Mouse (Mus musculus): ENCODE data around the gene Gng12. TPM values are rescaled to one million over a fixed set of nuclear protein-coding genes. Genes with fewer than 3 reads are reported as not detected.

The Gng12 gene
- total RNA-seq, 2 experiments from 2014 or later: 55.2 to 59.3 TPM

DNA sequence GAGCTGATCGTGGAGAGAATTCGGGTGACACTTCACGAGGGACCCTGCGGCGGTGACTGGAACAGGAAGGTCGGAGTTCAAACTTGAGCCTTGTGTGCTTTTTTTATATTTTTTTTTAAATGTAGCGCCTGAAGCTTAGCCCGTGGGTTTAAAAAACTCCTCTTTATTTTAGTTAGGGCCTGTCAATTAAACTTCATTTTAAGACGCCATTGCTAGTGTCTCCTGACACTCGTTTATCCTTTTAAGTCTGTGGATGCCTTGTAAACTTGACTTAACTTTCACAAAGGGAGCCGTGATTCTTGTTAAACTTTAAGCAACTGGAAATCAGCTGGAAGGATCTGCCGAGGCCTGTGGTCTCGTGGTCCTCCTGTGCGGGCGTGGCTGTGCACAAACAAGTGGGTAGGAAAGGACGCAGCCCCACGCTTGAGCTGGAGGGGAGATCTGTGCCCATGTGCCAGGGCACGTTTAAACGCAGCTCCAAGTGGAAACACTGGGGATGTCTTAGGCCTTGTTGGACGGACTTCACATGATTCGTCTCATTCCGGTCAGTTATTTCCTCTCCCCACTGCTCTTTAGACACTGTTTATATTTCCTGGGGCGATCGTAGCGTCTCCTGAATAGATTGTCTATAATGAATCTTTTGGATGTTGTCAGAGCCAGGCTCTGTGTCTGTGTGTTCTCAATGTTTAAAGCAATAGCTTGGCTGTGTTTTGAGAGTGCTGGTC is 886 bp downstream of the Gng12 start:
- DNase-seq (ENCODE audit: extremely low spot score in 1 of 2, low spot score in 2 of 2): no peak
- intact Hi-C loops (cut with DNase I): loop anchor here (2.0 to 5.0 kb wide), 2 partner anchors 36 to 140 kb away; partner anchors contain the start of gene Gadd45a
- no peak for TF ChIP-seq CTCF (IDR thresholded peaks at IDR 0.05)
- Histone ChIP-seq H3K27ac (peak overlapping the region; percentile 83), H3K4me3 (peak overlapping the region; percentile 82)

DNA sequence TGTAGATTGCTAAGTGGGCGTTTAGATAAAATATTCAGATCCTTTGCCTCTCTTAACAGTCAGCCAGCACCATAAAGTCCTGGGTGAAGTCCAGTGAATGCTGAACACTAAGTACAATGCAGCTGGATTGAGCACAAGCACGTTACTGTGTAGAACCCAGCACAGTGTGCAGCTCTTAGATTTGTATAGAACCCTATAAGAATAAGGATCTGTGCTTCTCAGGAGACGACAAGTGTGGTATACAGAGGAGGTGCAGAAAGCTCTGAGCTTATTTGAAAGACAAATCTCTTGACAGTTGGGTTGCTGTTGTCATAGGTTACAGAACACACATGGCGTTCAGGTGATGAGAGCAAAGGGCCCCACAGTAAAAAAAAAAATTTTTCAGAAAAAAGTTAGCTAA is 1.8 kb downstream of the Gng12 start:
- no peak for DNase-seq (ENCODE audit: extremely low spot score in 1 of 2, low spot score in 2 of 2)
- H3K4me3 ChIP-seq: peak overlapping the region; percentile 82
- peak overlapping the region; percentile 19; the same call in 1 of the 2 replicates for H3K27ac ChIP-seq
- TF ChIP-seq CTCF (IDR thresholded peaks at IDR 0.05): no peak
- intact Hi-C loops (cut with DNase I): loop anchor here (2.0 to 5.0 kb wide), 2 partner anchors 35 to 139 kb away; partner anchors contain the start of gene Gadd45a

DNA sequence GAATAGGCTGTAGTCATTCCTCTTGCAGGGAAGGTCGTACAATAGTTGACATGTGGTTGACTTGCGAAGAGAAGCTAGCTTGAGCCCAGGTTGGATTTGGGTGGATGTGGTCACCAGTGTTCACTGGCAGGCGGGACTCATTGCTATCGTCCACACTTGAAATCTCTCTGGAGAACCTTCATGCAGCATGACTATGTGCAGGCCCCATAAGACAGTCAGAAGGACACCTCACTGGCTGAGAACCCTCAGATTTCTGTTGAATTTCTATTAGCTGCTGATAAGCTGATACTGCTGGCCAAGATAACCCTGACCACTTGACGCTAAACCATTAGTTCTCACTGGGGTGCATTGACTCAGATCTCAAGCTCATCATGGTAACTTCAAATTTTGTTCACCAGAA is 5.7 kb downstream of the Gng12 start:
- no peak overlapping the region for H3K27ac ChIP-seq
- H3K4me3 ChIP-seq: no peak overlapping the region
- intact Hi-C loops (cut with DNase I): no loop called here
- no peak for TF ChIP-seq CTCF (IDR thresholded peaks at IDR 0.05)
- DNase-seq (ENCODE audit: extremely low spot score in 1 of 2, low spot score in 2 of 2): no peak

DNA sequence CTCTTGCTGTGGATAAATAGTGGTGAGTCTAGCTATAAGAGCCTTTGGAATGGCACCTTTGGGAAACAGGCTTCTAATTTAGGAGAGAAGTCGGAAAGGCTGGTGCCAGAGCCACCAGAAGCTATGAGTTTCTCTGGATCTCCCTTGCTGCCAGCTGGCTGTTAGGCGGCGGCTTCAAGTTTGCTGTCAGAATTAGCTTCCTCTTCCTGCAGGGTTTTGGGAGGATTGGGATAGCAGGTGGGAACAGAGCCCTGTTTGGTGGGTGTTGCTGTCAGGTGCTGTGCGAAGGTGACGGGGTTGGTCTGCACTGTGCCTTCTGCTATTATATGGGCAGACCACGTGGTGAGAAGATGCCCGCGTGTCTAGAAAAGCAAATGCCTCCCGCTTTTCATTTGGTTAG is 7.0 kb downstream of the Gng12 start:
- intact Hi-C loops (cut with DNase I): no loop called here
- H3K4me3 ChIP-seq: no peak overlapping the region
- no peak for TF ChIP-seq CTCF (IDR thresholded peaks at IDR 0.05)
- DNase-seq (ENCODE audit: extremely low spot score in 1 of 2, low spot score in 2 of 2): peak in 1 of 2 experiments; percentile 17
- no peak overlapping the region for H3K27ac ChIP-seq

GRCm38 (mm10) chr6:66903720-66904119 is 7.5 kb downstream of the Gng12 start:
- intact Hi-C loops (cut with DNase I): no loop called here

GRCm38 (mm10) chr6:66906244-66906643 is 10.0 kb downstream of the Gng12 start:
- Histone ChIP-seq H3K27ac (no peak overlapping the region), H3K4me3 (no peak overlapping the region)
- no peak for TF ChIP-seq CTCF (IDR thresholded peaks at IDR 0.05)
- intact Hi-C loops (cut with DNase I): no loop called here
- no peak for DNase-seq (ENCODE audit: extremely low spot score in 1 of 2, low spot score in 2 of 2)

More at GRCm38 (mm10) chr6:66903720-66904119, 7.5 kb downstream of the Gng12 start:
- DNase-seq (ENCODE audit: extremely low spot score in 1 of 2, low spot score in 2 of 2): no peak
- Histone ChIP-seq H3K4me3 (no peak overlapping the region), H3K27ac (no peak overlapping the region)
- no peak for TF ChIP-seq CTCF (IDR thresholded peaks at IDR 0.05)

GRCm38 (mm10) chr6:66908327-66908973 is 12.3 kb downstream of the Gng12 start:
- no peak for TF ChIP-seq CTCF (IDR thresholded peaks at IDR 0.05)
- Histone ChIP-seq H3K27ac (no peak overlapping the region), H3K4me3 (no peak overlapping the region)
- DNase-seq (ENCODE audit: extremely low spot score in 1 of 2, low spot score in 2 of 2): no peak
- intact Hi-C loops (cut with DNase I): no loop called here

- H3K27ac ChIP-seq: no peak overlapping the region
- no peak overlapping the region for H3K4me3 ChIP-seq
- no peak for DNase-seq (ENCODE audit: extremely low spot score in 1 of 2, low spot score in 2 of 2)
- no peak for TF ChIP-seq CTCF (IDR thresholded peaks at IDR 0.05)
- intact Hi-C loops (cut with DNase I): no loop called here
Measured at GRCm38 (mm10) chr6:66910493-66911435, 14.6 kb downstream of the Gng12 start.

DNA sequence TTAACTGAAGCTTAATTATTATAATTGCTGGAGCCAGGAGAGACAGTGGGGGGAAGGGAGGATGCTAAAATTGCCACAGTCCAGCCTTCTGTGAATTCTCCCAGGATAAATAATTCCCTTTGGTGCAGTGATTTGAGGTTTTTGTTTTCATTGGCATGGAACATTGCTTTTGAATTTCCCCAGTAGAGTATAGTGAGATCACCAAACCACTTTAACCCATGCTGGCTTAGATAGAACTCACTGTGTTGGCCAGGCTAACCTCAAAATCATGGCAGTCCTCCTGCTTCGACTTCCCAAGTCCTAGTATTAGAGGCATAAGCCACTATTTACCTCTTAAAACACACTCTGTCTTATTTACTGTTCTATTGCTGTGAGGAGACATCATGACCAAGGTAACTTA is 17.2 kb downstream of the Gng12 start:
- no peak overlapping the region for H3K4me3 ChIP-seq
- intact Hi-C loops (cut with DNase I): no loop called here
- DNase-seq (ENCODE audit: extremely low spot score in 1 of 2, low spot score in 2 of 2): no peak
- no peak overlapping the region for H3K27ac ChIP-seq
- no peak for TF ChIP-seq CTCF (IDR thresholded peaks at IDR 0.05)

DNA sequence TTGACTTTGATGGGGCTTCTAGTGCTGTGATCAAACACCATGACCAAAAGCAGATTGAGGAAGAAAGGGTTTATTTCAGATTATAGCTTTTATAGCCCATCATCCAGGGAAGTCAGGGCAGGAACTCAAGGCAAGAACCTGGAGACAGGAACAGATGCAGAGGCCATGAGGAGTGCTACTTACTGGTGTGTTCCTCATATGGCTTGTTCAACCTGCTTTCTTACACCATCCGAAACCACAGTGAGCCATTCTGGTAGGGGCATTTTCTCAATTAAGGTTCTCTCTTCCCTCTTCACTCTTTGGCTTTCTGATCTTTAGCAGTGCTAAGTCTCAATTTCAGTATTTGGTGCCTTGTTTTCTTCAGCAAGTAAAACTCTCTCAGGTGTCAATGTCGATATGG is 19.4 kb downstream of the Gng12 start:
- intact Hi-C loops (cut with DNase I): no loop called here

GRCm38 (mm10) chr6:66917032-66917431 is 20.8 kb downstream of the Gng12 start:
- intact Hi-C loops (cut with DNase I): no loop called here

More for the DNA sequence above, 19.4 kb downstream of the Gng12 start:
- Histone ChIP-seq H3K4me3 (no peak overlapping the region), H3K27ac (no peak overlapping the region)
- no peak for TF ChIP-seq CTCF (IDR thresholded peaks at IDR 0.05)
- no peak for DNase-seq (ENCODE audit: extremely low spot score in 1 of 2, low spot score in 2 of 2)

More at GRCm38 (mm10) chr6:66917032-66917431, 20.8 kb downstream of the Gng12 start:
- no peak overlapping the region for H3K27ac ChIP-seq
- no peak overlapping the region for H3K4me3 ChIP-seq
- no peak for DNase-seq (ENCODE audit: extremely low spot score in 1 of 2, low spot score in 2 of 2)
- no peak for TF ChIP-seq CTCF (IDR thresholded peaks at IDR 0.05)
